Mouse (Mus musculus): ENCODE data around the gene Col25a1. TPM values are rescaled to one million over a fixed set of nuclear protein-coding genes. Genes with fewer than 3 reads are reported as not detected.

The Col25a1 gene
- polyA plus RNA-seq, 1 experiment from 2014 or later: 6.3 TPM

DNA sequence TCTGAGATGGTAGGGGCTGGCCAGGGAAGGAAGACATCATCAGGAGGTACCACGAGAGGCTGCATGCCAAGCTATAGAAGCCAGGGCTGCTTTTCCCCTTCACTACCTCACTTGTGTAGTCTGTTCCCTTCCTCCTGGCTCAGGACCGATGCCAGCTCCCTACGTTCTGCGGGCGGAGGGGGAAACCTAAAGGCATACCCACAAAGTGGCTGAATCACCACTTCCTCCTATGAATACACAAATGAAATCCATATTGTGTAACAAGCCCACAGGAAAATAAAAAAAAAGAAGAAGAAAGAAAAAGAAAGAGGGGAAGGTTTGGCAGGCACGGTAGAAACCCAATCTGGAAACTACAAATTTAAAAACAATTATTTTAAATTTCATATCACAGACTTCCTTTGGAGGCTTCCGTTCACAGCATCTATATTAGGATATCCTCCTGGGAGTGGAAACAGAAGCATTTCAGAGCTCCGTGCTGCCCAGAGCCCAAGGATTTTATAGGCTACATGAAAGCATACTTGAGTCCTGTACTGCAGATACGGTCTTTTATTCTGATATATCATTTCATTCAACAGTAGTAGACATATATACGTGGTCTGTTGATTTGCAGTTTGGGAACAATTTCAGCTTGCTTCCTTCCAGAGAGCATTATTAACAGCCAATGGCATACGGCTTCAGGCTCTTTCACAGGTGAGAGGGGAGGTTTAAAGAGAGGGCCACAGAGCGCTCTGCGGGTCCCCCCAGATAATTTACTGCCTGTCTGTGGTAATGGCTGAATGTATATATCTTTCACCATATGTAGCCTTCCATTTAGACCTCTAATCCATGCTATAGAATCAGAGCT lies 269.6 kb downstream of the Col25a1 start:
- no peak overlapping the region for H3K27ac ChIP-seq (ENCODE audit: low read depth, low read length)
- H3K9ac ChIP-seq (ENCODE audit: low read depth, low read length): no peak overlapping the region
- no peak overlapping the region for H3K4me2 ChIP-seq
- H3K36me3 ChIP-seq (ENCODE audit: control insufficient read depth, insufficient read depth, low read length): no peaks in the 10 kb centered on the region
- H3K4me1 ChIP-seq (replicated peaks; ENCODE audit: control insufficient read depth, insufficient read depth, low read length): no peaks in the 10 kb centered on the region
- no peak overlapping the region for H3K4me3 ChIP-seq (ENCODE audit: low read depth, low read length)
- DNase-seq (ENCODE audit: low spot score) (no peak), ATAC-seq (replicated peaks; ENCODE audit: low FRiP score) (no peak)
- H3K9me3 ChIP-seq (ENCODE audit: control insufficient read depth, low read length): no peaks in the 10 kb centered on the region
- WGBS: 65% methylated on average over 13 of the region's 13 CpGs
- H3K27me3 ChIP-seq (replicated peaks; ENCODE audit: control insufficient read depth, insufficient read depth, low read length): no peaks in the 10 kb centered on the region

DNA sequence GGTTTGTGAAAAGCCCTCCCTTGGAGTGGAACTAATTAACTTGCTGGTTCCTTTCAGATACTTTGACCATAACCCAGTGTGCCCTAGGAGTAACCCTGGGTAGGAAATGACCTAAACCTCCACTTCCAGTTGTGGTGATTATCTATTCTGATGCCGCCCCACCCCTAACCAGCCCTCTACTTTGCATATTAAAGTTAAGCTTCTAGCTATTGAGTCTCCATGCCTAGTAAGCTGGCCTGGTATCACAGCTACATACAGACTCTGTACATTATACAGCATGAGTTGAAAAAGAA lies 270.2 kb downstream of the Col25a1 start:
- H3K4me2 ChIP-seq: no peak overlapping the region
- H3K9ac ChIP-seq (ENCODE audit: low read depth, low read length): no peak overlapping the region
- no peak overlapping the region for H3K27ac ChIP-seq (ENCODE audit: low read depth, low read length)
- 56% methylated on average over 1 of the region's 1 CpGs for WGBS
- no peaks in the 10 kb centered on the region for H3K36me3 ChIP-seq (ENCODE audit: control insufficient read depth, insufficient read depth, low read length)
- H3K4me1 ChIP-seq (replicated peaks; ENCODE audit: control insufficient read depth, insufficient read depth, low read length): no peaks in the 10 kb centered on the region
- no peak for ATAC-seq (replicated peaks; ENCODE audit: low FRiP score)
- H3K27me3 ChIP-seq (replicated peaks; ENCODE audit: control insufficient read depth, insufficient read depth, low read length): no peaks in the 10 kb centered on the region
- no peak for DNase-seq (ENCODE audit: low spot score)
- H3K4me3 ChIP-seq (ENCODE audit: low read depth, low read length): no peak overlapping the region
- no peaks in the 10 kb centered on the region for H3K9me3 ChIP-seq (ENCODE audit: control insufficient read depth, low read length)

DNA sequence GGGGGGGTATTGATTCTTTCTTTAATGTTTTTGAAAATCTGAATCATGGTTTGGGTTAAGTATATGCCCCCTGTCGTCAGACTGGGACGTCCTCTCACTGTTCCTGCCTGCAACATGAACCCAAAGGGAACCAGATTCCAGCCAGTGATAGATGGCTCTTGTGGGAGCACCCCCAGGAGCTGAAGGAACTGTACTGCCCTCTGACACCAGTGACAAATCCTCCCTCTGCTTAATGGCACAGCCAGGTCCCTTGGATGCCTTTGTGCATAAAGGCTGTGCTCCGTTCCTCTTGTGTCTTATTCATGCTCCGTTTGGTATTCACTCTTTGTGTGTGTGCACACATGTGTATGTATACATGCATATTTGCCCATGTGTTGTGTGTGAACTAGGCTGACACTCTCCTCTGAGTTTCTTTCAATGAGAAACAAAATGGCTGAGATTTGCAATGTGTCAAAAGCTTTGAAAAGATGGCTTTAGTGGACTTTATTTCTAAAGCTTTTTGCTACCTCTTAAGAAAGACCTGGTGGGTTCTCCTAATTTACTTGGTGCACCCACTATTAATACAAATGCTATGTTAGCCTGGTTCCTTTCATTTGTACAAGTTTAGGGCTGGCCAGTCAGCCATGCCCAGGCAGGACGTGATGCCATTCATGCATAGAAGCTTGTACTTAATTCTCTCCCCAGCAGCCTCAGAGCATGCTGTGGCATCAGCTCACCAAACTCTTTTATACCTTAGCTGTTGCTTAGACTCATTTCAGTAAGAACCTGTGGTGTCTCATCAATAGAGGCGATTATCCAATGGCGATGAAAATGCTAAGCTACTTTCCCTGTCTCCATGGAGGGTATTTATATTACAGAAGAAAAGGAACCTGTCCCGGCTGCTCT lies 273.5 kb downstream of the Col25a1 start:
- H3K27me3 ChIP-seq (replicated peaks; ENCODE audit: control insufficient read depth, insufficient read depth, low read length): no peaks in the 10 kb centered on the region
- no peak overlapping the region for H3K9ac ChIP-seq (ENCODE audit: low read depth, low read length)
- H3K9me3 ChIP-seq (ENCODE audit: control insufficient read depth, low read length): no peaks in the 10 kb centered on the region
- H3K36me3 ChIP-seq (ENCODE audit: control insufficient read depth, insufficient read depth, low read length): no peaks in the 10 kb centered on the region
- 76% methylated on average over 8 of the region's 8 CpGs for WGBS
- ATAC-seq (replicated peaks; ENCODE audit: low FRiP score): no peak
- no peaks in the 10 kb centered on the region for H3K4me1 ChIP-seq (replicated peaks; ENCODE audit: control insufficient read depth, insufficient read depth, low read length)
- H3K4me3 ChIP-seq (ENCODE audit: low read depth, low read length): no peak overlapping the region
- H3K4me2 ChIP-seq: no peak overlapping the region
- no peak for DNase-seq (ENCODE audit: low spot score)
- H3K27ac ChIP-seq (ENCODE audit: low read depth, low read length): no peak overlapping the region

DNA sequence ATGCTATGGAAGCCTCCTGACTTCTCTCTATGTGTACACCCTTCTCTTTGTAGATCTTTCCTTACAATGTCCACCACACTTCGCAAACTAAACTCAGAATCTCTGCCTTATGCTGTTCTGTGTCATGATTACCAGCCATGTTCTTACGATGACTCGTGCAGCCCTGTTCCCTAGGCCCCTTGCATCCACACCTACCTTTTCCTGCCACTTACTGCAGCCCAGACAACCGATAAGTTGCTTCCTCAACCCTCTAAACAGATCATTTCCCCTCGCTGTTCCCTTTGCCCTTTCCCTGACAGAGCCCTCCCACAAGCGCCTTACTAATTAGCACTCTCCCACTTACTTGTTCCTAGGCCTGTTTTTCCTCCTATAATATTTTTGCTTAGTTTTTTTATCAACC lies 275.9 kb downstream of the Col25a1 start:
- H3K4me1 ChIP-seq (replicated peaks; ENCODE audit: control insufficient read depth, insufficient read depth, low read length): no peaks in the 10 kb centered on the region
- no peak overlapping the region for H3K9ac ChIP-seq (ENCODE audit: low read depth, low read length)
- no peaks in the 10 kb centered on the region for H3K27me3 ChIP-seq (replicated peaks; ENCODE audit: control insufficient read depth, insufficient read depth, low read length)
- H3K4me2 ChIP-seq: no peak overlapping the region
- H3K36me3 ChIP-seq (ENCODE audit: control insufficient read depth, insufficient read depth, low read length): no peaks in the 10 kb centered on the region
- DNase-seq (ENCODE audit: low spot score) (no peak), ATAC-seq (replicated peaks; ENCODE audit: low FRiP score) (no peak; the same call in 1 of the 2 replicates)
- H3K9me3 ChIP-seq (ENCODE audit: control insufficient read depth, low read length): no peaks in the 10 kb centered on the region
- no peak overlapping the region for H3K4me3 ChIP-seq (ENCODE audit: low read depth, low read length)
- no peak overlapping the region for H3K27ac ChIP-seq (ENCODE audit: low read depth, low read length)
- 32% methylated on average over 6 of the region's 6 CpGs for WGBS

DNA sequence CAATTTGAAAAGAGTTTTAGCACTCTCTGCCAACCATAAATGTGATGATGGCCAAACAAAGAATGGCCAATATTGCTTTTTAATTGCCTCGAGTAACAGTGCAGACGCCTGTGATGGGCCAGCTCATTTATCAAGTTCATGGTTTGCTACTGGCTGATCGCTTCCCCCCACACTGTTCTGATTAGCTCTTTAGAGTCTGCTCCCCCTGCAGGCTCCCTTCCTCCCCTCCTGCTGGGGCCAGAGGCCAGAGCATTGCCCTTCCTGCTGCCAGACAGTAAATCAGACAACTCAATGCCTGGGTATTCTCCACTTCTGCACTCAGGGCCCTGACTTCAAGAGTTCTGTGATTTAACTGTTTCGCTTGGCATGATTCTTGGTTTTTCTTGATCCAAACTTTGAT lies 281.9 kb downstream of the Col25a1 start:
- no peaks in the 10 kb centered on the region for H3K36me3 ChIP-seq (ENCODE audit: control insufficient read depth, insufficient read depth, low read length)
- H3K9me3 ChIP-seq (ENCODE audit: control insufficient read depth, low read length): no peaks in the 10 kb centered on the region
- no peak for DNase-seq (ENCODE audit: low spot score)
- no peaks in the 10 kb centered on the region for H3K27me3 ChIP-seq (replicated peaks; ENCODE audit: control insufficient read depth, insufficient read depth, low read length)
- ATAC-seq (replicated peaks; ENCODE audit: low FRiP score): no peak
- no peak overlapping the region for H3K4me3 ChIP-seq (ENCODE audit: low read depth, low read length)
- H3K27ac ChIP-seq (ENCODE audit: low read depth, low read length): no peak overlapping the region
- WGBS: 30% methylated on average over 4 of the region's 4 CpGs
- no peaks in the 10 kb centered on the region for H3K4me1 ChIP-seq (replicated peaks; ENCODE audit: control insufficient read depth, insufficient read depth, low read length)
- no peak overlapping the region for H3K4me2 ChIP-seq
- no peak overlapping the region for H3K9ac ChIP-seq (ENCODE audit: low read depth, low read length)

DNA sequence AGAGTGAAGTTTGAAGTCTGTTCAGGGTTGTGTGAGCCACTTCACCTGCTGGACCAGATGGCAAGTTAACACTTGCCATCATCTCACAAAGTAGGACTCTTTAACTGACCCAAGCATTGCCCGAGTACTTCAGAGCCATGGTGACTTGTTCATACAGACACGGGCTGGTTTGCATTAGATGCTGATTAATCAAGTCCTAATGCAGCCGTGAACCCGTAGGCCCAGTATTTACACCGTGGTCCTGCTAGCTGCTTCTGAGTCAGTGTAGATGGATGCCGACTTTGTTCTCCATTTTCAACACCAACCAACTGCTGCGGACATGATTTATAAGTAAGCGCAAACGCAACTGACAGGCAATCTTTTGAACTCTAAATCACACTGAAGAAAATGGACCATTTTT lies 287.6 kb downstream of the Col25a1 start:
- H3K4me3 ChIP-seq (ENCODE audit: low read depth, low read length): no peak overlapping the region
- H3K4me2 ChIP-seq: no peak overlapping the region
- WGBS: 80% methylated on average over 9 of the region's 9 CpGs
- ATAC-seq (replicated peaks; ENCODE audit: low FRiP score): no peak
- no peak overlapping the region for H3K27ac ChIP-seq (ENCODE audit: low read depth, low read length)
- H3K27me3 ChIP-seq (replicated peaks; ENCODE audit: control insufficient read depth, insufficient read depth, low read length): no peaks in the 10 kb centered on the region; the same call in 1 of the 2 replicates
- H3K4me1 ChIP-seq (replicated peaks; ENCODE audit: control insufficient read depth, insufficient read depth, low read length): no peaks in the 10 kb centered on the region
- H3K9me3 ChIP-seq (ENCODE audit: control insufficient read depth, low read length): no peaks in the 10 kb centered on the region
- H3K9ac ChIP-seq (ENCODE audit: low read depth, low read length): no peak overlapping the region
- no peak for DNase-seq (ENCODE audit: low spot score)
- no peaks in the 10 kb centered on the region for H3K36me3 ChIP-seq (ENCODE audit: control insufficient read depth, insufficient read depth, low read length)

DNA sequence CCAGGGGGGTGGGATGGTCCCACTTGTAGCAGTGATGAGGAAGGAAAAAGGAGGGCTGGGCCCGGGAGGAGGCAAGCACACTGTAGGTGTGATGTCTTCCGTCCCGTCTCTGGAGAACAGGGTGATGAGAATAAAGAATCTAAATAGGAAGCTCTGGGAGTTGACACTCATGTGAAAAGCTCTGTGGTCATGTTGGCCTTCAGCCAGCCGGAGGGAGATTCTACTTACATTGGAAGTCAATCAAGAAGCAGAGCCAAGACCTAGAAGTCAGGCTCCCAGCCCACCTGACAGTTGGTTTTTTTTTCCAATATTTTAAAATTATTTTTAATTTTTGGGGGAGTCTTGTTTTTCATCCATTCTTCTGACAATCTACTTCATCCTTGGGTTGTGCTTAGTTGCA lies 297.5 kb downstream of the Col25a1 start:
- Histone ChIP-seq H3K4me2 (no peak overlapping the region), H3K9ac (ENCODE audit: low read depth, low read length) (no peak overlapping the region), H3K4me3 (ENCODE audit: low read depth, low read length) (no peak overlapping the region), H3K4me1 (replicated peaks; ENCODE audit: control insufficient read depth, insufficient read depth, low read length) (no peaks in the 10 kb centered on the region), H3K27ac (ENCODE audit: low read depth, low read length) (no peak overlapping the region), H3K9me3 (ENCODE audit: control insufficient read depth, low read length) (no peaks in the 10 kb centered on the region), H3K36me3 (ENCODE audit: control insufficient read depth, insufficient read depth, low read length) (no peaks in the 10 kb centered on the region), H3K27me3 (replicated peaks; ENCODE audit: control insufficient read depth, insufficient read depth, low read length) (no peaks in the 10 kb centered on the region)
- ATAC-seq (replicated peaks; ENCODE audit: low FRiP score) (no peak), DNase-seq (ENCODE audit: low spot score) (no peak)
- WGBS: 92% methylated on average over 4 of the region's 4 CpGs

DNA sequence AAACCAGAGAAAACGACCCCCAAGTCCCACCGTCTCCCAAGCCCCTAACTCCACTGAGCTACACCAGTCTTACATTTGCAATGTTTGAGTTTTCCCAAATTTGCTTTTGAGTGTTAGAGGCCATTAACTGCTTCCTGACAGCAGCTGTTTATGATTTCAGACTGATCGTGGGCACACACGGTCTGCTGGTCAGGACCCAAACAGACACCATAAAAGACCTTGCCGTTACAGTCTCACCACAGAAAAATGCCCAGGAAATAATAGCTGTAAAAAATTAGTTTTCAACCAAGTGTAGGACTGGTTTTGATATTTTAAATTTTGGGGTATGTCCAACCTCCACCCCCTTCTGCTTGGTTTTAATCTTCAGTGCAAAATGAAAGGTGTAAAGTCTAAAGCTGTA lies 298.8 kb downstream of the Col25a1 start:
- H3K27me3 ChIP-seq (replicated peaks; ENCODE audit: control insufficient read depth, insufficient read depth, low read length): no peaks in the 10 kb centered on the region
- no peaks in the 10 kb centered on the region for H3K4me1 ChIP-seq (replicated peaks; ENCODE audit: control insufficient read depth, insufficient read depth, low read length)
- H3K9ac ChIP-seq (ENCODE audit: low read depth, low read length): no peak overlapping the region
- no peak overlapping the region for H3K4me2 ChIP-seq
- DNase-seq (ENCODE audit: low spot score) (no peak), ATAC-seq (replicated peaks; ENCODE audit: low FRiP score) (no peak)
- H3K9me3 ChIP-seq (ENCODE audit: control insufficient read depth, low read length): no peaks in the 10 kb centered on the region
- no peak overlapping the region for H3K4me3 ChIP-seq (ENCODE audit: low read depth, low read length)
- no peaks in the 10 kb centered on the region for H3K36me3 ChIP-seq (ENCODE audit: control insufficient read depth, insufficient read depth, low read length)
- 75% methylated on average over 5 of the region's 5 CpGs for WGBS
- H3K27ac ChIP-seq (ENCODE audit: low read depth, low read length): no peak overlapping the region

DNA sequence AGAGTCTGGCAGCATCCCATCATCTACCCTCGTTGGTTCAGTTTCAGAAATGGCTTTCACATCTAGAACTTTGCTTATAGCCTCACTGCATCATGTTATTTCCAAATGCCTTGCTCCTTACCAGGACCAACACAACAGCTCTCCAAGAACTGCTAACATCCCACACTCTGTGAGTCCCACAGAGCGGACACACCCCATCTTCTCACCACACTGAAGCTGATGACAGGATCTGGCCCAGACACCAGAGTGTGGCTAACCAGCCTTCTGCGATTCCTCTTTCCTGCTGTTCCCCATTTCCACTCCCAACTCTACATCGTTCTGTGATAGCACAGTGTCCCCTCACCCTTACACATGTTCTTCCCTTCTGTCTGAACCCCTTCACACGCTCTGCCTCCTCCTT lies 301.5 kb downstream of the Col25a1 start:
- H3K36me3 ChIP-seq (ENCODE audit: control insufficient read depth, insufficient read depth, low read length): no peaks in the 10 kb centered on the region
- DNase-seq (ENCODE audit: low spot score) (no peak), ATAC-seq (replicated peaks; ENCODE audit: low FRiP score) (no peak)
- H3K4me3 ChIP-seq (ENCODE audit: low read depth, low read length): no peak overlapping the region
- no peak overlapping the region for H3K27ac ChIP-seq (ENCODE audit: low read depth, low read length)
- no peaks in the 10 kb centered on the region for H3K9me3 ChIP-seq (ENCODE audit: control insufficient read depth, low read length)
- H3K9ac ChIP-seq (ENCODE audit: low read depth, low read length): no peak overlapping the region
- no peak overlapping the region for H3K4me2 ChIP-seq
- H3K4me1 ChIP-seq (replicated peaks; ENCODE audit: control insufficient read depth, insufficient read depth, low read length): no peaks in the 10 kb centered on the region
- WGBS: 57% methylated on average over 5 of the region's 5 CpGs
- H3K27me3 ChIP-seq (replicated peaks; ENCODE audit: control insufficient read depth, insufficient read depth, low read length): no peaks in the 10 kb centered on the region
